Mouse (Mus musculus): ENCODE data around the gene C130032M10Rik. TPM values are rescaled to one million over a fixed set of nuclear protein-coding genes. Genes with fewer than 3 reads are reported as not detected.

The C130032M10Rik gene
- polyA plus RNA-seq, 1 experiment from 2014 or later: not detected

Other genes starting within 250 kb of the C130032M10Rik start
- gene Bcl2a1c, start 185.6 kb upstream of the C130032M10Rik start, polyA plus RNA-seq (2014; fragmentation: Nextera tagmentation; extraction: Ambion mirVana): not detected in 2 replicates
- 45.7 and 46.8 TPM in 2 replicates for gene Crtap, start 125.0 kb upstream of the C130032M10Rik start, polyA plus RNA-seq (2014; fragmentation: Nextera tagmentation; extraction: Ambion mirVana)
- gene Glb1, start 114.6 kb upstream of the C130032M10Rik start, polyA plus RNA-seq (2014; fragmentation: Nextera tagmentation; extraction: Ambion mirVana): 26.4 and 28.8 TPM in 2 replicates
- 5.3 and 5.7 TPM in 2 replicates for gene Tmppe, start 114.6 kb upstream of the C130032M10Rik start, polyA plus RNA-seq (2014; fragmentation: Nextera tagmentation; extraction: Ambion mirVana)
- not detected in 2 replicates for gene Ccr4, start 10.8 kb upstream of the C130032M10Rik start, polyA plus RNA-seq (2014; fragmentation: Nextera tagmentation; extraction: Ambion mirVana)
- gene Trim71, start 48.7 kb downstream of the C130032M10Rik start, polyA plus RNA-seq (2014; fragmentation: Nextera tagmentation; extraction: Ambion mirVana): 2.6 and 3.1 TPM in 2 replicates
- 52.8 and 57.7 TPM in 2 replicates for gene Cnot10, start 124.5 kb downstream of the C130032M10Rik start, polyA plus RNA-seq (2014; fragmentation: Nextera tagmentation; extraction: Ambion mirVana)
- gene Dync1li1, start 173.1 kb downstream of the C130032M10Rik start, polyA plus RNA-seq (2014; fragmentation: Nextera tagmentation; extraction: Ambion mirVana): 47.3 and 51.8 TPM in 2 replicates
- gene Cmtm6, start 215.4 kb downstream of the C130032M10Rik start, polyA plus RNA-seq (2014; fragmentation: Nextera tagmentation; extraction: Ambion mirVana): 36.6 and 40.6 TPM in 2 replicates

Measured in liver, embryonic 11.5 days (tissue).